Mouse (Mus musculus): ENCODE data around the gene Cdkal1. TPM values are rescaled to one million over a fixed set of nuclear protein-coding genes. Genes with fewer than 3 reads are reported as not detected.

The Cdkal1 gene
- 8.5 and 10.2 TPM in 2 replicates for polyA plus RNA-seq (2021; fragmentation: Nextera tagmentation)
- long read RNA-seq, experiment 1, transcript Cdkal1-201 (16 exons, 2,629 nt) = major isoform, 44 of 65 reads
- long read RNA-seq, experiment 1, partial matches to known transcripts = 8 of 65 reads
- long read RNA-seq, experiment 1, other reads (novel, unspliced or antisense) = 8 of 65 reads
- long read RNA-seq, experiment 2, partial matches to known transcripts = 6 of 13 reads
- long read RNA-seq, experiment 2, other reads (novel, unspliced or antisense) = 5 of 13 reads

DNA sequence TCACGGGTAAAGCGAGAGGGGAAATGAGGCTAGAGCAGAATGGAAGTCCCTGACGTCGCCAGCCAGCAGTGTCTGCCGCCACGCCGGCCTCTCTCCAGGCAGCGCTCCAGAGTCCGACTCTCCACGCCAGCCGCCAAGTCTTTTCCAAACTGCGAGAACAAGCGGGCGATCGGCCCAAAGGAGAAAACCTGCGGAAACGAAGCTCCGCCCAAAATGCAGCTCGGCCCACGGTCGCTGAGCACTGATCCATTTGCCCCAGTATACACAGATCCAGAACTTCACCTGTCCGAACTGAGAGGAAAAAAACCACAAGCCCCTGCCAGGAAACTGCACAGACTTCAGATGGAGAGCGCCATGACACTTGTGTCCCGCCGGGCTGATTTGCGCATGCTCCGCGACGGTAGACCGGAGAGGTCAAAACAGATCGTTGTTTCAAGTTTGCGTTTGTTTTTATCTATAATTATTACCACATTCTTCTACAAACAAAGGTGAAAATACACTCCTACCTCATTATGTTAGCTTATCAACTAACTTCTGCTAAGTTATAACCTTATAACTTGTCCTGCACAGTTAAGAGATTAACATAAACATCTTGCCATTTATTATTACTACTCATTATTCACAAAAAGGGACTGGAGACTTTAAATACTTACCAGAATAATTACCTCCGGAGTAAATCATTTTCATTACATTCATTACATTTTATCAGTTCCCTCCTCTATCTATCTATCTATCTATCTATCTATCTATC is at the start of gene Cdkal1:
Cdkal1 (minus strand) TSS at position 394 of the 751 bp plus-strand sequence.

Other genes with a start within 250 kb of the Cdkal1 start
- gene E2f3, start 130.4 kb upstream of the Cdkal1 start, polyA plus RNA-seq (2021; fragmentation: Nextera tagmentation) = 3.4 and 5.0 TPM in 2 replicates